Mouse (Mus musculus): ENCODE measurements around the gene Camk2n2. TPM values are rescaled to one million over a fixed set of nuclear protein-coding genes. Genes with fewer than 3 reads are reported as not detected.
A peak's percentile ranks its signal among the peaks of the same experiment; 100 is the strongest.

Gene Camk2n2
- polyA plus RNA-seq, 1 experiment: 4.0 TPM

DNA sequence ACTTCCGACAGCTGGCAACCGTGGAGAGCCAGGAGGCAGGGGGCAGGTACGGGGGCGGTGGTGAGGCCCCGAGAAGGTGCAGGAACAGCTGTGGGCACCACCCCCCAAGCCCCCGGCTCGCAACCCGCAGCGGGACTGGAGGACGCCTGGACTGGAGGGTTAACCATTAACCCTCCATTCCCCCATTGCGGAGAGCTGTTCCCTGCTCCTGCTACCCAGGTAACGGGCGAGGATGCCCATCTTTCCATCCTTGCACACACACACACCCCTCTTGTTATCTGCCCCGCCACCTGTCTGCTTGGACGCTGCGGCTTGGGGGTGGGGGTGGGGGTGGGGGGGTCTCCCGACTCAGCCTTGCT lies 30.4 kb downstream of the Camk2n2 start:
- Histone ChIP-seq H3K27ac (replicated peaks; ENCODE audit: low read depth, low read length) (no peak overlapping the region), H3K4me3 (ENCODE audit: insufficient read depth, low read depth, low read length) (no peak overlapping the region), H3K4me1 (ENCODE audit: control insufficient read depth, insufficient read depth, insufficient read length, low read length) (peaks cover 2% of the 10 kb centered on the region; the same call in 1 of the 2 replicates)

DNA sequence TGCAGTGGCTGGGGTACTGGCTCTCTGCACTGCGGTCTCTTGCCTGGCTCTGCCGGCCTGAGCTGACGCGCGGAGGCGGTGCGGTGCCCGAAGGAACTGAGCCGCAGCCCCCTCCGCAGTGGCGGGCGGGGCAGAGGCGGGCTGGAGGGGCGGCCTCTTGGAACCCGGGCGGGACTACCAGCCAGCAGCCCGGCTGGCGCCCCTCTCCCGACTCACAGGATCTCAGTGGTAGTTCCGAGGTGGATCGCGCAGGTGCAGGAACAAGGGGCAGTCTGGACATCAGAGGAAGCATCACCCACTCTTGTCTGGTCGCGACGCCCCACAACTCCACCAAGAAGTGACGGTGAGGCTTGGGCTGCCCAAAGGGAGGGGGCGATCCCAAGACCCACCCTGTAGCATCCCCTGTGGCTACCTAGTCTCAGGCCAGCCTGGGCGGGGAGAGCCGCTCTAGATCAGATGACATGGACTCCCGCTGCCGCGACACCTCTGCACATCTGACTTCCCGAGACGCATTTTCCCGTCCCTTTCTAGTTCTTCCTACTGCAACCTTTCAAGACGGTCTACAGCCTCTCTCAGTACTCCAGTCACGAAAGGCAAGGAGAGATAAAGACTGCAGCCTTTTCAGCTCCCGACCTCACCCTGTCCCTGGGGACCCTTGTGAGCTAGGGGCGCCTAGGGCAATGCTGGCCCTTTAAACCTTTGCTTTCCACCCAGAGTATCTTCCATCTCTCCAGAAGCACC lies 31.0 kb downstream of the Camk2n2 start:
- Histone ChIP-seq H3K4me3 (ENCODE audit: insufficient read depth, low read depth, low read length) (peak overlapping the region; percentile 39), H3K27ac (replicated peaks; ENCODE audit: low read depth, low read length) (no peak overlapping the region), H3K4me1 (ENCODE audit: control insufficient read depth, insufficient read depth, insufficient read length, low read length) (peaks cover 2% of the 10 kb centered on the region; the same call in 1 of the 2 replicates)

DNA sequence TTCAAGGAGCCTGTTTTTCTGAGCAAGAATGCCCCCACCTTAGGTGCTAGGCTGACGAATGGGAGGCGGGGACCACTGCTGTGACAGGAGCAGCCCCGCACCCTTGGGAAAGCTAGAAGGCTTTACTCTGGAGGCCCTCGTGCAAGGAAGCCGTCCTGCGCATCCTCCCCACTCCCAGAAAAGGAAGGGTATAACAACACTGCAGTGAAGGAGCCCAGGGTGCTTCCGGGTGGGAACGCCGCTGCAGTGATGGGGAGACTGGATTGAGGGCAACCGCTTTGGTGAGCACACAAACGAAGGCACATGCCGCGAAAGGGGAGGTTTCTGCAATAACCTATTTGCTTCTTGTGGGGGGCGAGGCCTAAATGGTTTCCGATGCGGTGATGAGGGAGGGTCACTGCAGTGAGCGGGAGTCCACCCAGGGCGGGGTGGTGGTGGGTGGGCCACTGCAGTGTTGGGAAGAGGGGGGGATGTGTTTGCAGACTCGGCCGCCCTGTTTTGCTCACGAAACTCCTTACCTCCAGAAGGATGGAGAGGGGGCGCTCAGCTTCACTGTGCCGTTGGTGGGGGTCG lies 31.6 kb downstream of the Camk2n2 start, which contains the start of gene Vwa5b2:
Gene Vwa5b2 (plus strand): TSS at position 106 of the 573 bp plus-strand sequence.
- Histone ChIP-seq H3K4me3 (ENCODE audit: insufficient read depth, low read depth, low read length) (peak within 1 kb of the TSS; percentile 39), H3K4me1 (ENCODE audit: control insufficient read depth, insufficient read depth, insufficient read length, low read length) (peaks cover 2% of the 10 kb centered on the region; the same call in 1 of the 2 replicates), H3K27ac (replicated peaks; ENCODE audit: low read depth, low read length) (no peak within 1 kb of the TSS)

Other genes starting within 250 kb of the Camk2n2 start
- gene Abcc5, start 194.9 kb downstream of the Camk2n2 start, polyA plus RNA-seq (2012; ENCODE audit: insufficient read depth, insufficient read length, missing spikeins): 21.2 and 21.3 TPM in 2 replicates
- gene Eif2b5, start 122.5 kb downstream of the Camk2n2 start, polyA plus RNA-seq (2012; ENCODE audit: insufficient read depth, insufficient read length, missing spikeins): 35.8 and 42.2 TPM in 2 replicates
- 19.9 and 25.2 TPM in 2 replicates for gene Dvl3, start 104.3 kb downstream of the Camk2n2 start, polyA plus RNA-seq (2012; ENCODE audit: insufficient read depth, insufficient read length, missing spikeins)
- 73.6 and 86.4 TPM in 2 replicates for gene Ap2m1, start 85.8 kb downstream of the Camk2n2 start, polyA plus RNA-seq (2012; ENCODE audit: insufficient read depth, insufficient read length, missing spikeins)
- gene Abcf3, start 72.7 kb downstream of the Camk2n2 start, polyA plus RNA-seq (2012; ENCODE audit: insufficient read depth, insufficient read length, missing spikeins): 43.3 and 44.3 TPM in 2 replicates
- not detected in 2 replicates for gene Vwa5b2, start 31.8 kb downstream of the Camk2n2 start, polyA plus RNA-seq (2012; ENCODE audit: insufficient read depth, insufficient read length, missing spikeins)
- gene Eef1akmt4, start 9.7 kb downstream of the Camk2n2 start, polyA plus RNA-seq (2012; ENCODE audit: insufficient read depth, insufficient read length, missing spikeins): 3.6 and 8.2 TPM in 2 replicates
- not detected in 2 replicates for gene Gm49333, start 9.7 kb downstream of the Camk2n2 start, polyA plus RNA-seq (2012; ENCODE audit: insufficient read depth, insufficient read length, missing spikeins)
- gene Alg3, start 9.6 kb downstream of the Camk2n2 start, polyA plus RNA-seq (2012; ENCODE audit: insufficient read depth, insufficient read length, missing spikeins): 15.9 and 17.3 TPM in 2 replicates
- not detected in 2 replicates for gene Ece2, start 8.5 kb upstream of the Camk2n2 start, polyA plus RNA-seq (2012; ENCODE audit: insufficient read depth, insufficient read length, missing spikeins)
- gene Psmd2, start 30.4 kb upstream of the Camk2n2 start, polyA plus RNA-seq (2012; ENCODE audit: insufficient read depth, insufficient read length, missing spikeins): 120 and 145 TPM in 2 replicates
- gene Eif4g1, start 47.0 kb upstream of the Camk2n2 start, polyA plus RNA-seq (2012; ENCODE audit: insufficient read depth, insufficient read length, missing spikeins): 168 and 178 TPM in 2 replicates
- gene Fam131a, start 72.0 kb upstream of the Camk2n2 start, polyA plus RNA-seq (2012; ENCODE audit: insufficient read depth, insufficient read length, missing spikeins): 1.5 and 3.8 TPM in 2 replicates
- gene Polr2h, start 96.4 kb upstream of the Camk2n2 start, polyA plus RNA-seq (2012; ENCODE audit: insufficient read depth, insufficient read length, missing spikeins): 21.2 and 22.7 TPM in 2 replicates
- gene Clcn2, start 96.5 kb upstream of the Camk2n2 start, polyA plus RNA-seq (2012; ENCODE audit: insufficient read depth, insufficient read length, missing spikeins): 0.67 TPM in 1 of 2 replicates, not detected in the other
- 0.71 and 0.88 TPM in 2 replicates for gene Chrd, start 111.8 kb upstream of the Camk2n2 start, polyA plus RNA-seq (2012; ENCODE audit: insufficient read depth, insufficient read length, missing spikeins)
- gene Thpo, start 113.2 kb upstream of the Camk2n2 start, polyA plus RNA-seq (2012; ENCODE audit: insufficient read depth, insufficient read length, missing spikeins): not detected in 2 replicates

Measured in brown adipose tissue, adult 24 weeks (tissue).